Mouse (Mus musculus): ENCODE measurements around the gene Gm17654. TPM values are rescaled to one million over a fixed set of nuclear protein-coding genes. Genes with fewer than 3 reads are reported as not detected.

Gm17654 gene
- not detected for polyA plus RNA-seq (2017; shearing (Covaris generic))

DNA sequence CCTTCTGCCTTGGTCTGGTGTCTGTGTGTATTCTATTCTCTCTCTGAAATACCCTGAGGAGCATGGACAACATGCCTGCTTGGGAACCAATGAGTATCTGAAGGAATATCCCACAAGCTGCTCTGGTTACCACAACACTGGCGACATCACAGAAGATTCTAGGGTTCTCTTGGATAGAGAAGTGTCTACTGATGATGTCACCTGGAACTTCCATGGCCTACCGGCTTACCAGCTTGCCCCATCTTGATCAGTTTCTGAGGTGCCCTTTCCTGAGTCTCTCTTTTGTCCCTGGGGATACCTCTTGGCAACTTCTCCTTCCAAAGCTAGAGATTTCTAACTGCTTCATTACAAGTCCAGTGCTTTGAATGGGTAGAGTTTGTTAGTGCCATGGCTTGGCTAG lies at the start of gene Gm17654:
Gene Gm17654, minus strand, starts transcription at position 101 of the 400 bp plus-strand sequence.

DNA sequence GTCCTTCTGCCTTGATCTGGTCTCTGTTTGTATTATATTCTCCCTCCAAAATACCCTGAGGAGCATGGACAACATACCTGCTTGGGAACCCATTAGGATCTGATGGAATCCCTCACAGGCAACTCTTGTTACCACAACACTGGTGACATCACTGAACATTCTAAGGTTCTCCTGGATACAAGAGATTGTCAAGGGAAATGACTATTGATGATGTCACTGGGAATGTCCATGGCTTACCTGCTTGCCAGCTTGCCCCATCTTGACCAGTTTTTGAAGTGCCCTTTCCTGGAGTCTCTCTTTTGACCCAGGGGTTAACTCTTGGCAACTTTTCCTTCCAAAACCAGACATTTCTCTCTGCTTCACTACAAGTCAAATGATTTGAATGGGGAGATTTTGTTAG lies 29.0 kb upstream of the Gm17654 start, which contains the start of gene Gm10375:
Gene Gm10375, minus strand, starts transcription at position 101 of the 400 bp plus-strand sequence.

DNA sequence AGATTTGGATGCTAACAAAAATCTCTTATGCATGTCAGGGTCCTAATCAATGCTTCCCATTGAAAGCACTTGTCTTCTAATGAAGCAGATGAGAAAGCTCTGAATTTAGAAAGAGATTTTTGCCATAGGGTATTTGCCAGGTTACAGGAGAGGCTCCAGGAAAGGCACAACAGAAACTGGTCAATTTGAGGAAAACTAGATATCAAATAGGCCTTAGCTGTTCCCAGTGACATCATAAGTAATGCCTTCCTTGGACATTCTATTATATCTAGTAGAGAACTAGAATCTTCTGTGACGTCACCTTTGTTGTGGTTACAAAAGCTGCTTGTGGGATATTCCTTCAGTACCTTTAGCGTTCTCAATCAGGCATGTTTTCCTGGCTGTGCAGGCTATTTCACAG lies 35.7 kb downstream of the Gm17654 start, which contains the start of gene Gm5799:
Gene Gm5799, plus strand, starts transcription at position 301 of the 400 bp plus-strand sequence.

Other genes with a start within 250 kb of the Gm17654 start
- not detected for gene 1700001F09Rik, start 231.3 kb downstream of the Gm17654 start, polyA plus RNA-seq (2017; shearing (Covaris generic))
- not detected for gene Gm8138, start 162.8 kb downstream of the Gm17654 start, polyA plus RNA-seq (2017; shearing (Covaris generic))
- not detected for gene Gm5799, start 35.6 kb downstream of the Gm17654 start, polyA plus RNA-seq (2017; shearing (Covaris generic))
- not detected for gene Gm10375, start 28.9 kb upstream of the Gm17654 start, polyA plus RNA-seq (2017; shearing (Covaris generic))
- not detected for gene Gm8165, start 98.1 kb upstream of the Gm17654 start, polyA plus RNA-seq (2017; shearing (Covaris generic))
- not detected for gene Gm7324, start 118.7 kb upstream of the Gm17654 start, polyA plus RNA-seq (2017; shearing (Covaris generic))
- not detected for gene Gm16506, start 148.3 kb upstream of the Gm17654 start, polyA plus RNA-seq (2017; shearing (Covaris generic))
- not detected for gene Gm6526, start 168.7 kb upstream of the Gm17654 start, polyA plus RNA-seq (2017; shearing (Covaris generic))
- not detected for gene Gm8180, start 205.6 kb upstream of the Gm17654 start, polyA plus RNA-seq (2017; shearing (Covaris generic))